Mouse (Mus musculus): ENCODE measurements around the gene Igfbp6.

Igfbp6 gene

GRCm38 (mm10) chr15:102175736-102176319, 31.7 kb downstream of the Igfbp6 start:
- no peak for DNase-seq (ENCODE audit: low spot score)

- DNase-seq (ENCODE audit: low spot score) = no peak
Observed at GRCm38 (mm10) chr15:102176571-102177316, 32.6 kb downstream of the Igfbp6 start.

- DNase-seq (ENCODE audit: low spot score) = no peak
Observed at GRCm38 (mm10) chr15:102177417-102177816, 33.3 kb downstream of the Igfbp6 start.

GRCm38 (mm10) chr15:102178279-102178678, 34.1 kb downstream of the Igfbp6 start:
- peak; percentile 73 for DNase-seq (ENCODE audit: low spot score)

GRCm38 (mm10) chr15:102179106-102179505, 34.9 kb downstream of the Igfbp6 start:
- DNase-seq (ENCODE audit: low spot score) = no peak

- no peak for DNase-seq (ENCODE audit: low spot score)
Observed at GRCm38 (mm10) chr15:102179924-102180323, 35.8 kb downstream of the Igfbp6 start.

- no peak for DNase-seq (ENCODE audit: low spot score)
Observed at GRCm38 (mm10) chr15:102183076-102183475, 38.9 kb downstream of the Igfbp6 start.

GRCm38 (mm10) chr15:102186239-102186638, 42.1 kb downstream of the Igfbp6 start:
- DNase-seq (ENCODE audit: low spot score) = no peak

- DNase-seq (ENCODE audit: low spot score) = no peak
Observed at GRCm38 (mm10) chr15:102188096-102188495, 43.9 kb downstream of the Igfbp6 start.

GRCm38 (mm10) chr15:102188883-102189282, 44.7 kb downstream of the Igfbp6 start:
- DNase-seq (ENCODE audit: low spot score) = no peak

- no peak for DNase-seq (ENCODE audit: low spot score)
Observed at GRCm38 (mm10) chr15:102191699-102192098, 47.5 kb downstream of the Igfbp6 start.

GRCm38 (mm10) chr15:102192271-102192812, 48.2 kb downstream of the Igfbp6 start:
- no peak for DNase-seq (ENCODE audit: low spot score)

GRCm38 (mm10) chr15:102192820-102193386, 48.7 kb downstream of the Igfbp6 start:
- DNase-seq (ENCODE audit: low spot score) = no peak

GRCm38 (mm10) chr15:102193652-102194051, 49.5 kb downstream of the Igfbp6 start:
- no peak for DNase-seq (ENCODE audit: low spot score)

GRCm38 (mm10) chr15:102194439-102194838, 50.3 kb downstream of the Igfbp6 start:
- DNase-seq (ENCODE audit: low spot score) = no peak

- no peak for DNase-seq (ENCODE audit: low spot score)
Observed at GRCm38 (mm10) chr15:102195373-102195772, 51.2 kb downstream of the Igfbp6 start.

- no peak for DNase-seq (ENCODE audit: low spot score)
Observed at GRCm38 (mm10) chr15:102198841-102199240, 54.7 kb downstream of the Igfbp6 start.

Data from embryo, embryonic 10 days (tissue).